Mouse (Mus musculus) lung, embryonic 14.5 days (tissue): ENCODE measurements at regions not wholly inside any gene's neighbourhood (a gene's known extent, or its start where the extent isn't known, plus 50 kb on each side); places are given as distances from the start of the nearest gene placed in this dataset.

Source experiments
- ATAC-seq: fragments of 200-750 bp; cut with Nextera tagmentation; 2 replicates; pipeline ENCODE4 v1.8.0; 2017; ENCODE audit warnings: mild to moderate bottlenecking, moderate TSS enrichment, moderate library complexity; ENCODE audit not compliant: insufficient read depth
- DNase-seq: peaks from one replicate; pipeline ENCODE4 v3.0.0-alpha.2; 2015
- H3K27ac ChIP-seq: fragments of 300-500 bp; sonication (generic); 2 replicates; pipeline ENCODE4 v1.5.1; 2014; ENCODE audit warnings: low read depth, mild to moderate bottlenecking, moderate library complexity
- H3K27me3 ChIP-seq: fragments of 300-500 bp; sonication (generic); 2 replicates; pipeline ENCODE4 v1.6.1; 2014; ENCODE audit warnings: low read length, control low read depth; ENCODE audit not compliant: insufficient read depth
- H3K36me3 ChIP-seq: fragments of 300-500 bp; sonication (generic); 2 replicates; pipeline ENCODE4 v1.6.1; 2014; ENCODE audit warnings: control low read depth; ENCODE audit not compliant: insufficient read depth
- H3K4me1 ChIP-seq: fragments of 300-500 bp; sonication (generic); 2 replicates; pipeline ENCODE4 v1.6.1; 2014; ENCODE audit warnings: antibody characterized with exemption, control low read depth; ENCODE audit not compliant: insufficient read depth
- H3K4me2 ChIP-seq: fragments of 300-500 bp; sonication (generic); 2 replicates; pipeline ENCODE4 v1.6.1; 2014; ENCODE audit warnings: mild to moderate bottlenecking
- H3K4me3 ChIP-seq: fragments of 300-500 bp; sonication (generic); 2 replicates; pipeline ENCODE4 v1.5.1; 2014; ENCODE audit warnings: low read depth, low read length
- H3K9ac ChIP-seq: fragments of 300-500 bp; sonication (generic); 2 replicates; pipeline ENCODE4 v1.6.1; 2014
- H3K9me3 ChIP-seq: fragments of 300-500 bp; sonication (generic); 2 replicates; pipeline ENCODE4 v1.6.1; 2016; ENCODE audit warnings: low read depth, low read length, control low read depth
- CTCF ChIP-seq: IDR thresholded peaks from 2 replicates; pipeline ENCODE4 v1.5.1; 2016; ENCODE audit warnings: antibody characterized with exemption, low read depth
- WGBS: fragments of 180-500 bp; shearing (Covaris S2); extraction: QIAGEN DNeasy Blood & Tissue Kit; methylation state at CpG from one replicate; pipeline ENCODE4 v1.1.7; 2014; 5-methylcytosine and 5-hydroxymethylcytosine counted together

GRCm38 (mm10) chr3:3000199-3000598 is 2750.4 kb upstream of the Gm8797 start:
- Histone ChIP-seq H3K4me2 (no peak overlapping the region), H3K27me3 (no peaks in the 10 kb centered on the region), H3K9ac (no peak overlapping the region), H3K27ac (no peak overlapping the region), H3K36me3 (no peaks in the 10 kb centered on the region), H3K4me3 (no peak overlapping the region), H3K4me1 (no peaks in the 10 kb centered on the region), H3K9me3 (peaks cover 28% of the 10 kb centered on the region)
- ATAC-seq (no peak), DNase-seq (no peak)
- no peak for TF ChIP-seq CTCF

- Histone ChIP-seq H3K9ac (no peak overlapping the region), H3K27me3 (no peaks in the 10 kb centered on the region), H3K4me2 (no peak overlapping the region), H3K4me3 (no peak overlapping the region), H3K9me3 (peaks cover 33% of the 10 kb centered on the region), H3K36me3 (no peaks in the 10 kb centered on the region), H3K4me1 (no peaks in the 10 kb centered on the region), H3K27ac (no peak overlapping the region)
- TF ChIP-seq CTCF, result no peak
- 70% methylated on average over 4 of the region's 4 CpGs for WGBS
- no peak for DNase-seq
- no peak for ATAC-seq
Measured at GRCm38 (mm10) chr3:3001224-3001623, 2749.4 kb upstream of the Gm8797 start.

GRCm38 (mm10) chr3:3001639-3002038 is 2749.0 kb upstream of the Gm8797 start:
- H3K27me3 ChIP-seq, result no peaks in the 10 kb centered on the region

DNA sequence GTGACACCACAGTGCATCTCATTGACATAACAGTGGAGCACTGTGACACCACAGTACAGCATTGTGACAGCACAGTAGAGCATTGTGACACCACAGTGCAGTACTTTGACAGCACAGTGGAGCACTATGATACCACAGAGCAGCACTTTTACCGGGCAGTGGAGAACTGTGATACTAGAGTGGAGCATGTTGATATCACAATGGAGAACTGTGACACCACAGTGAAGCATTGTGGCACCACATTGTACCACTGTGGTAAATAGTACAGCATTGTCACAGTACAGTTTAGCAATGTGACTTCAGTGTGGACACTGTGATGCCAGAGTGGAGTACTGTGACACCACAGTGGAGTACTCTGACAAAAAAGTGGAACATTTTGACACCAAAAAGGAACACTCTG is 2747.2 kb upstream of the Gm8797 start:
- Histone ChIP-seq H3K27ac (no peak overlapping the region), H3K4me1 (no peaks in the 10 kb centered on the region), H3K4me2 (no peak overlapping the region), H3K27me3 (no peaks in the 10 kb centered on the region), H3K9me3 (peaks cover 49% of the 10 kb centered on the region), H3K36me3 (no peaks in the 10 kb centered on the region), H3K9ac (no peak overlapping the region), H3K4me3 (no peak overlapping the region)
- ATAC-seq (no peak), DNase-seq (no peak)
- no peak for TF ChIP-seq CTCF
- WGBS, result 63% methylated on average over 1 of the region's 1 CpGs

More at GRCm38 (mm10) chr3:3001639-3002038, 2749.0 kb upstream of the Gm8797 start:
- ATAC-seq, result no peak
- Histone ChIP-seq H3K9ac (no peak overlapping the region), H3K4me2 (no peak overlapping the region), H3K27ac (no peak overlapping the region), H3K36me3 (no peaks in the 10 kb centered on the region), H3K9me3 (peaks cover 37% of the 10 kb centered on the region), H3K4me1 (no peaks in the 10 kb centered on the region), H3K4me3 (no peak overlapping the region)
- TF ChIP-seq CTCF, result no peak
- no peak for DNase-seq

GRCm38 (mm10) chr3:3011111-3011510 is 2739.5 kb upstream of the Gm8797 start:
- ATAC-seq (peak; percentile 44; the same call in 1 of the 2 replicates), DNase-seq (no peak)
- Histone ChIP-seq H3K27me3 (no peaks in the 10 kb centered on the region), H3K4me3 (no peak overlapping the region), H3K9me3 (peaks cover 48% of the 10 kb centered on the region), H3K27ac (no peak overlapping the region), H3K36me3 (no peaks in the 10 kb centered on the region), H3K9ac (no peak overlapping the region), H3K4me1 (no peaks in the 10 kb centered on the region), H3K4me2 (no peak overlapping the region)
- WGBS, result 68% methylated on average over 1 of the region's 1 CpGs
- TF ChIP-seq CTCF, result no peak

DNA sequence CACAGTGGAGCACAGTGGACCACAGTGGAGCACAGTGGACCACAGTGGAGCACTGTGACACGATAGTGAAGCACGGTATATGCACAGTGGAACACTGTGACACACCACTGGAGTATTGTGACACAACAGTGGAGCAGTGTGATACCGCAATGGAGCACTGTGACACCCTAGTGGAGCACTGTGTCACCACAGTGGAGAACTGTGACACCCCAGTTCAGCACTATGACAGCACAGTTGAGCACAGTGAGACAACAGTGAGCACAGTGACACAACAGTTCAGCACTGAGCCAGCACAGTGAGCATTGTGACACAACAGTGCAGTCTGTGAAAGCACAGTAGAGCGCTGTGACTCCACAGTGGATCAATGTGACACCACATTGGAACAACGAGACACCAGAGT is 2737.7 kb upstream of the Gm8797 start:
- H3K4me3 ChIP-seq, result no peak overlapping the region
- no peak overlapping the region for H3K9ac ChIP-seq
- peaks cover 36% of the 10 kb centered on the region for H3K9me3 ChIP-seq
- no peak for TF ChIP-seq CTCF
- peak; percentile 21; the same call in 1 of the 2 replicates for ATAC-seq
- no peak overlapping the region for H3K27ac ChIP-seq
- no peaks in the 10 kb centered on the region for H3K4me1 ChIP-seq
- no peak for DNase-seq
- H3K27me3 ChIP-seq, result no peaks in the 10 kb centered on the region
- H3K4me2 ChIP-seq, result no peak overlapping the region
- no peaks in the 10 kb centered on the region for H3K36me3 ChIP-seq
- WGBS, result 76% methylated on average over 5 of the region's 5 CpGs

DNA sequence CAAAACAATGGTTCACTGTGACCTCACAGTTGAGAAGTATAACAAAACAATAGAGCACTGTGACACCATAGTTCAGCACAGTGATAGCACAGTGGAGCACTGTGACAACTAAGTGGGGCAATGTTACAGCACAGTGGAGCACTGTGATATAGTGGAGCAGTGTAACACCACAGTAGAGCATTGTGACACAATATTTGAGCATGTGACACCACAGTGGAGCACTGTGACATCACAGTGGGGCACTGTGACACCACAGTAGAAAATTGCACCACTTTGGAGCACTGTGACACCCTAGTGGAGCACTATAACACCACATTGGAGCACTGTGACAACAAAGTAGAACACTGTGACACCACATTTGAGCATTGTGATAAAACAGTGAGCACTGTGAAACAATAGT is 2735.6 kb upstream of the Gm8797 start:
- no peaks in the 10 kb centered on the region for H3K36me3 ChIP-seq
- H3K4me2 ChIP-seq, result no peak overlapping the region
- DNase-seq (no peak), ATAC-seq (peak; percentile 32; the same call in 1 of the 2 replicates)
- H3K27me3 ChIP-seq, result no peaks in the 10 kb centered on the region
- peaks cover 29% of the 10 kb centered on the region for H3K9me3 ChIP-seq
- H3K27ac ChIP-seq, result no peak overlapping the region
- H3K4me3 ChIP-seq, result no peak overlapping the region
- no peaks in the 10 kb centered on the region for H3K4me1 ChIP-seq
- no peak overlapping the region for H3K9ac ChIP-seq
- TF ChIP-seq CTCF, result no peak

DNA sequence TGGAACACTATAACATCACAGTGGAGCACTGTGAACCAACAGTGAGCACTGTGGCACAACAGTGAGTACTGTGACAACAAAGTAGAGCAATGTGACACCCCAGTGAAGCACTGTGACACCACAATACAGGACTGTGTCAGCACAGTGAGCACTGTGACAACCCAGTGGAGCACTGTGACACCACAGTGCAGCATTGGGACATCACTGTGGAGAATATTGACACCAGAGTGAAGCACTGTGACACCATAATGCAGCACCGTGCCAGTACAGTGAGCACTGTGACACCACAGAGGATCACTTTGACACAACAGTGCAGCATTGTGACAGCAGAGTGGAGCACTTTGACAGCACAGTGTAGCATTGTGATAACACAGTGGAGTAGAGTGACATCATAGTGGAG is 2734.0 kb upstream of the Gm8797 start:
- no peak overlapping the region for H3K27ac ChIP-seq
- no peaks in the 10 kb centered on the region for H3K4me1 ChIP-seq
- no peak for DNase-seq
- no peak overlapping the region for H3K4me2 ChIP-seq
- H3K27me3 ChIP-seq, result no peaks in the 10 kb centered on the region
- H3K9ac ChIP-seq, result no peak overlapping the region
- no peak overlapping the region for H3K4me3 ChIP-seq
- ATAC-seq, result no peak
- peaks cover 29% of the 10 kb centered on the region for H3K9me3 ChIP-seq
- 96% methylated on average over 1 of the region's 1 CpGs for WGBS
- no peaks in the 10 kb centered on the region for H3K36me3 ChIP-seq
- no peak for TF ChIP-seq CTCF
